Mouse (Mus musculus): Measurements from ENCODE around the gene Col25a1. TPM values are rescaled to one million over a fixed set of nuclear protein-coding genes. Genes with fewer than 3 reads are reported as not detected.

The Col25a1 gene
- polyA plus RNA-seq, 1 experiment, result 0.85 TPM

- H3K9ac ChIP-seq (ENCODE audit: low read depth, poor library complexity, severe bottlenecking), result no peak overlapping the region
- H3K4me1 ChIP-seq (ENCODE audit: control insufficient read depth, insufficient read depth, low read length), result no peaks in the 10 kb centered on the region
- no peaks in the 10 kb centered on the region for H3K9me3 ChIP-seq (replicated peaks; ENCODE audit: control insufficient read depth, insufficient read depth, low read length, poor library complexity, severe bottlenecking)
- no peaks in the 10 kb centered on the region for H3K36me3 ChIP-seq (ENCODE audit: control insufficient read depth, insufficient read depth, low read length, poor library complexity, severe bottlenecking)
- TF ChIP-seq EP300 (IDR thresholded peaks at IDR 0.05; ENCODE audit: insufficient read depth, low read depth, low read length), result no peak
- no peak for TF ChIP-seq POLR2A (IDR thresholded peaks at IDR 0.05; ENCODE audit: insufficient read depth, low read length)
- no peak for TF ChIP-seq CTCF (IDR thresholded peaks at IDR 0.05; ENCODE audit: low read depth, low read length)
- no peak overlapping the region for H3K27ac ChIP-seq (ENCODE audit: insufficient read depth, low read length)
- H3K4me3 ChIP-seq (ENCODE audit: low read depth, low read length), result no peak overlapping the region
- H3K27me3 ChIP-seq (ENCODE audit: control insufficient read depth, insufficient read depth, low read length, poor library complexity, severe bottlenecking), result no peaks in the 10 kb centered on the region
These were observed 258.1 kb downstream of the Col25a1 start for GRCm38 (mm10) chr3:130389261-130389975.

DNA sequence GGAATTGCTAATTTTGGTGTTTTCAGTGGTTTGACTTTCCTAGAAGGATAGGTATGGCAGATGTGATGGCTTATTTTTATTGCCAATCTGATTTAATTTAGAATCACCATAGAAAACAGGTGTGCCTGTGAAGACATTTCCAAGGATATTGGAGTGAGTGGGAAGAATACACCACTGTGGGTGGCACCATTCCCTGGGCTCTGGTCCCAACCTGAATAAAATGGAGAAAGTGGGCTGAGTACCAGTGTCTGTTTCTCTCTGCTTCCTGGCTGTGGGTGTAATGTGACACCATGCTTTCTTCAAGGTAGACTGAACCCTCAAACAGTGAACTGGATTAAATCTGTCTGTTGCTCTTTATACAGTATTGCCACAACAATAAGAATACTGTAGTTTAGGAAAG lies 265.3 kb downstream of the Col25a1 start:
- Histone ChIP-seq H3K36me3 (ENCODE audit: control insufficient read depth, insufficient read depth, low read length, poor library complexity, severe bottlenecking) (no peaks in the 10 kb centered on the region), H3K4me1 (ENCODE audit: control insufficient read depth, insufficient read depth, low read length) (no peaks in the 10 kb centered on the region), H3K27me3 (ENCODE audit: control insufficient read depth, insufficient read depth, low read length, poor library complexity, severe bottlenecking) (no peaks in the 10 kb centered on the region; the same call in 1 of the 2 replicates), H3K4me3 (ENCODE audit: low read depth, low read length) (no peak overlapping the region), H3K9me3 (replicated peaks; ENCODE audit: control insufficient read depth, insufficient read depth, low read length, poor library complexity, severe bottlenecking) (no peaks in the 10 kb centered on the region), H3K9ac (ENCODE audit: low read depth, poor library complexity, severe bottlenecking) (no peak overlapping the region), H3K27ac (ENCODE audit: insufficient read depth, low read length) (no peak overlapping the region)
- TF ChIP-seq POLR2A (IDR thresholded peaks at IDR 0.05; ENCODE audit: insufficient read depth, low read length), result no peak
- no peak for TF ChIP-seq EP300 (IDR thresholded peaks at IDR 0.05; ENCODE audit: insufficient read depth, low read depth, low read length)
- TF ChIP-seq CTCF (IDR thresholded peaks at IDR 0.05; ENCODE audit: low read depth, low read length), result no peak

DNA sequence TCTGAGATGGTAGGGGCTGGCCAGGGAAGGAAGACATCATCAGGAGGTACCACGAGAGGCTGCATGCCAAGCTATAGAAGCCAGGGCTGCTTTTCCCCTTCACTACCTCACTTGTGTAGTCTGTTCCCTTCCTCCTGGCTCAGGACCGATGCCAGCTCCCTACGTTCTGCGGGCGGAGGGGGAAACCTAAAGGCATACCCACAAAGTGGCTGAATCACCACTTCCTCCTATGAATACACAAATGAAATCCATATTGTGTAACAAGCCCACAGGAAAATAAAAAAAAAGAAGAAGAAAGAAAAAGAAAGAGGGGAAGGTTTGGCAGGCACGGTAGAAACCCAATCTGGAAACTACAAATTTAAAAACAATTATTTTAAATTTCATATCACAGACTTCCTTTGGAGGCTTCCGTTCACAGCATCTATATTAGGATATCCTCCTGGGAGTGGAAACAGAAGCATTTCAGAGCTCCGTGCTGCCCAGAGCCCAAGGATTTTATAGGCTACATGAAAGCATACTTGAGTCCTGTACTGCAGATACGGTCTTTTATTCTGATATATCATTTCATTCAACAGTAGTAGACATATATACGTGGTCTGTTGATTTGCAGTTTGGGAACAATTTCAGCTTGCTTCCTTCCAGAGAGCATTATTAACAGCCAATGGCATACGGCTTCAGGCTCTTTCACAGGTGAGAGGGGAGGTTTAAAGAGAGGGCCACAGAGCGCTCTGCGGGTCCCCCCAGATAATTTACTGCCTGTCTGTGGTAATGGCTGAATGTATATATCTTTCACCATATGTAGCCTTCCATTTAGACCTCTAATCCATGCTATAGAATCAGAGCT lies 269.6 kb downstream of the Col25a1 start:
- no peak for TF ChIP-seq POLR2A (IDR thresholded peaks at IDR 0.05; ENCODE audit: insufficient read depth, low read length)
- no peak for TF ChIP-seq CTCF (IDR thresholded peaks at IDR 0.05; ENCODE audit: low read depth, low read length)
- TF ChIP-seq EP300 (IDR thresholded peaks at IDR 0.05; ENCODE audit: insufficient read depth, low read depth, low read length), result no peak

GRCm38 (mm10) chr3:130401560-130401852 lies 270.2 kb downstream of the Col25a1 start:
- Histone ChIP-seq H3K36me3 (ENCODE audit: control insufficient read depth, insufficient read depth, low read length, poor library complexity, severe bottlenecking) (no peaks in the 10 kb centered on the region), H3K27ac (ENCODE audit: insufficient read depth, low read length) (no peak overlapping the region), H3K9ac (ENCODE audit: low read depth, poor library complexity, severe bottlenecking) (no peak overlapping the region), H3K4me1 (ENCODE audit: control insufficient read depth, insufficient read depth, low read length) (no peaks in the 10 kb centered on the region), H3K27me3 (ENCODE audit: control insufficient read depth, insufficient read depth, low read length, poor library complexity, severe bottlenecking) (no peaks in the 10 kb centered on the region; the same call in none of the 2 replicates), H3K9me3 (replicated peaks; ENCODE audit: control insufficient read depth, insufficient read depth, low read length, poor library complexity, severe bottlenecking) (no peaks in the 10 kb centered on the region), H3K4me3 (ENCODE audit: low read depth, low read length) (no peak overlapping the region)
- TF ChIP-seq POLR2A (IDR thresholded peaks at IDR 0.05; ENCODE audit: insufficient read depth, low read length) (no peak), EP300 (IDR thresholded peaks at IDR 0.05; ENCODE audit: insufficient read depth, low read depth, low read length) (no peak), CTCF (IDR thresholded peaks at IDR 0.05; ENCODE audit: low read depth, low read length) (no peak)

More for the DNA sequence above, 269.6 kb downstream of the Col25a1 start:
- no peaks in the 10 kb centered on the region for H3K4me1 ChIP-seq (ENCODE audit: control insufficient read depth, insufficient read depth, low read length)
- H3K4me3 ChIP-seq (ENCODE audit: low read depth, low read length), result no peak overlapping the region
- no peak overlapping the region for H3K9ac ChIP-seq (ENCODE audit: low read depth, poor library complexity, severe bottlenecking)
- H3K27ac ChIP-seq (ENCODE audit: insufficient read depth, low read length), result no peak overlapping the region
- H3K27me3 ChIP-seq (ENCODE audit: control insufficient read depth, insufficient read depth, low read length, poor library complexity, severe bottlenecking), result no peaks in the 10 kb centered on the region; the same call in none of the 2 replicates
- no peaks in the 10 kb centered on the region for H3K36me3 ChIP-seq (ENCODE audit: control insufficient read depth, insufficient read depth, low read length, poor library complexity, severe bottlenecking)
- H3K9me3 ChIP-seq (replicated peaks; ENCODE audit: control insufficient read depth, insufficient read depth, low read length, poor library complexity, severe bottlenecking), result no peaks in the 10 kb centered on the region

DNA sequence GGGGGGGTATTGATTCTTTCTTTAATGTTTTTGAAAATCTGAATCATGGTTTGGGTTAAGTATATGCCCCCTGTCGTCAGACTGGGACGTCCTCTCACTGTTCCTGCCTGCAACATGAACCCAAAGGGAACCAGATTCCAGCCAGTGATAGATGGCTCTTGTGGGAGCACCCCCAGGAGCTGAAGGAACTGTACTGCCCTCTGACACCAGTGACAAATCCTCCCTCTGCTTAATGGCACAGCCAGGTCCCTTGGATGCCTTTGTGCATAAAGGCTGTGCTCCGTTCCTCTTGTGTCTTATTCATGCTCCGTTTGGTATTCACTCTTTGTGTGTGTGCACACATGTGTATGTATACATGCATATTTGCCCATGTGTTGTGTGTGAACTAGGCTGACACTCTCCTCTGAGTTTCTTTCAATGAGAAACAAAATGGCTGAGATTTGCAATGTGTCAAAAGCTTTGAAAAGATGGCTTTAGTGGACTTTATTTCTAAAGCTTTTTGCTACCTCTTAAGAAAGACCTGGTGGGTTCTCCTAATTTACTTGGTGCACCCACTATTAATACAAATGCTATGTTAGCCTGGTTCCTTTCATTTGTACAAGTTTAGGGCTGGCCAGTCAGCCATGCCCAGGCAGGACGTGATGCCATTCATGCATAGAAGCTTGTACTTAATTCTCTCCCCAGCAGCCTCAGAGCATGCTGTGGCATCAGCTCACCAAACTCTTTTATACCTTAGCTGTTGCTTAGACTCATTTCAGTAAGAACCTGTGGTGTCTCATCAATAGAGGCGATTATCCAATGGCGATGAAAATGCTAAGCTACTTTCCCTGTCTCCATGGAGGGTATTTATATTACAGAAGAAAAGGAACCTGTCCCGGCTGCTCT lies 273.5 kb downstream of the Col25a1 start:
- Histone ChIP-seq H3K4me3 (ENCODE audit: low read depth, low read length) (no peak overlapping the region), H3K27me3 (ENCODE audit: control insufficient read depth, insufficient read depth, low read length, poor library complexity, severe bottlenecking) (no peaks in the 10 kb centered on the region; the same call in none of the 2 replicates), H3K27ac (ENCODE audit: insufficient read depth, low read length) (no peak overlapping the region), H3K9ac (ENCODE audit: low read depth, poor library complexity, severe bottlenecking) (no peak overlapping the region), H3K4me1 (ENCODE audit: control insufficient read depth, insufficient read depth, low read length) (no peaks in the 10 kb centered on the region), H3K9me3 (replicated peaks; ENCODE audit: control insufficient read depth, insufficient read depth, low read length, poor library complexity, severe bottlenecking) (no peaks in the 10 kb centered on the region), H3K36me3 (ENCODE audit: control insufficient read depth, insufficient read depth, low read length, poor library complexity, severe bottlenecking) (no peaks in the 10 kb centered on the region)
- TF ChIP-seq POLR2A (IDR thresholded peaks at IDR 0.05; ENCODE audit: insufficient read depth, low read length), result no peak
- no peak for TF ChIP-seq CTCF (IDR thresholded peaks at IDR 0.05; ENCODE audit: low read depth, low read length)

Data from ES-Bruce4 (cell line).